Mouse (Mus musculus): ENCODE data around the gene Ndufa4l2.
A peak's percentile ranks its signal among the peaks of the same experiment; 100 is the strongest.

Ndufa4l2 gene

GRCm38 (mm10) chr10:127509837-127510701 lies 4.7 kb upstream of the Ndufa4l2 start:
- no peak for DNase-seq (ENCODE audit: low read depth, low spot score)

DNA sequence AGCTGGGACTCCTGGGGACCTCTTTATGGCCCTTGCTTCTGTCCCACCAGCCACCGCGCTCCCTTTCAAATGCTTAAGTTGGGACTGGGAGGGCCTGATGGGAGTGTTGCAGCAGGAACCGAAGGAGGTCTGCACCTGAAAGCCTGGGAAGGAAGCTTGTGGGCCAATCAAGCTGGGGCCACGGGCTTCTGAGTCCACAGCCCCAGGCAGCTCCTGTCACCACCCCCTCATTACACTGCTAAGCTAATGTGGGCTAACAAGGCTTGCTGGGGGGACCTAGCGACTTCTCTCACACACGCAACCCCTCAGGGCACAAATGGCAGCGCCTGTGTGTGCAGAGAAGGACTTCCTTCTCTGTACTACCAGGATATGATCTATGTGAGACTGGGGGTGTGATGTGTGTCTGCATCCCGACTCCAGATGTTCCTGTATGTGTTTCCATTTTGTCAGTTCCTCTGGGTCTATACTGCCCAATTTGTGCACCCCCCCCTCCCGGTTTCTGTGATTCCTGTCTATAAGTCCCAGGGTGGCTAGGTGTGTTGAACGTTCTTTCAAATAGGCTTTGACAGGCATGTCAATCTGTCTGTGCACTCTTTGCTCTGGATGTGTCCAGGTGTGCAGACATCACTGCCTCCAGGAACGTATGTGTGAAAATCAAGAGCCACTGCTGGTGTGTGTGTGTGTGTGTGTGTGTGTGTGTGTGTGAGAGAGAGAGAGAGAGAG lies 3.7 kb upstream of the Ndufa4l2 start:
- no peak for DNase-seq (ENCODE audit: low read depth, low spot score)

DNA sequence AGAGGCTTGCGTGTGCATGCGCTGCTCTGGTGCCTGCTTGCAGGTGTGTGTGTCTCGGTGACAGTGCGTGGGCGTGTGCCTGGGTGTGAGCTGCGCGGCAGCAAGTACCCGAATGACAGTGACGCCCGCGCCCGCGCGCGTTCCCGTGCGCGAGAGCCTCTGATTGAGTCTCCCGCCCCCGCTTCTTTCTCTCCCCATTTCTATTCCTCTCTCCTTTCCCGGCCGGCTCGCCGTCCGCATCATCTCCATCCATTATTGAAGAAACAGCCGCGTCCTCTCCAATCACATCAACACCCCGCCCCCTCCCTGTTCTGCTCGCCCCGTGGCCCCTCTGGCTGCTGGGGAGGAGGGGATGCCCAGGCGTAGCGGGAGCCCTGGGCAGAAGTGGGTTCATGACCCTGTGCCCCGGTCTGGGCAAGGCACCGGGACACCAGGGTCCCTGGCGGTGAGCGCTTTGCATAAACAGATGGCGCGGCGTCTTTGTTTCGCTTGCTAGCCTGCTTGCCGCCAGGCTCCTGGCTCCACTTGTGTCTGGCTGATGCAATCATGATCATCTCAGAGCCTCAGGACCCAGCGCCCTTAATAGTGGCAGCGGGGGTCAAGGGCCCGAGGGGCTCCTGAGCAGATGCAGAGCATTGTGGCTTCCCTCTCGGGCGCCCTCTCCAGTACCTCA lies 3.0 kb upstream of the Ndufa4l2 start:
- no peak for DNase-seq (ENCODE audit: low read depth, low spot score)

DNA sequence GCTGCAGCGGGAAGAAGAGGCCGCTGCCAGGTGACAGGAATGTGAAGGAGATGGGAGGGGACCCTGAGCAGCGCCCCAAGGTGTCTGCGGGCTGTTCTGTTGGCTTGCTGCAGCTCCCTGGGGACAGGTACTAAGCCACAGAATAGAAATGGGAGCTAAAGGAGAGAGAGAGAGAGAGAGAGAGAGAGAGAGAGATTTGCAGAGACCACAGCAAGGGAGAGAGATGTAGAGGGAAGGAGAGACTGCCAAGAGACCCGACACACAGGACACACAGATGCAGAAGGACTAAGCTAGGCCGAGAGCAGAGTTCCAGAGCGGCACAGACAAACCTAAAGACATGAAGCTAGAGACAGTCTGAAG lies 2.5 kb upstream of the Ndufa4l2 start:
- DNase-seq (ENCODE audit: low read depth, low spot score) = no peak

DNA sequence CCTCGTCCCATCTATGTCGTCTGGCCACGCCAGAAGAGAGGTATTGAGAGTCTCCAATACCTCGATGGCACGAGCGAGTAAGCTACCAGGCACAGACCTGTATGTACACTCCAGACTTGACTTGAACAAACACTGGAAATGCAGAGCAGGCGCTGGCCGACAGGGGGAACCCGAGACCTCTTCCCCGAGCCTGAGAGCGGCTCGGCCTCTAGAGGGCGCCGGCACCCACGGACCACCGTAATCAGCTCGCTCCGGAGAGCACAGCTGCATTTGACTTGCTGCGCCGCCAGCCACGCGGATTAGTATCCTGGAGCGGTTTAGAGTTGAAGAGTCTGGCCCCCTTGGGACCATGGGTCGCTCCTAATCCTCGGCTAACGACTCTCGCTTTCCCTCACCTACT lies 2.0 kb upstream of the Ndufa4l2 start:
- peak; percentile 95 for DNase-seq (ENCODE audit: low read depth, low spot score)

DNA sequence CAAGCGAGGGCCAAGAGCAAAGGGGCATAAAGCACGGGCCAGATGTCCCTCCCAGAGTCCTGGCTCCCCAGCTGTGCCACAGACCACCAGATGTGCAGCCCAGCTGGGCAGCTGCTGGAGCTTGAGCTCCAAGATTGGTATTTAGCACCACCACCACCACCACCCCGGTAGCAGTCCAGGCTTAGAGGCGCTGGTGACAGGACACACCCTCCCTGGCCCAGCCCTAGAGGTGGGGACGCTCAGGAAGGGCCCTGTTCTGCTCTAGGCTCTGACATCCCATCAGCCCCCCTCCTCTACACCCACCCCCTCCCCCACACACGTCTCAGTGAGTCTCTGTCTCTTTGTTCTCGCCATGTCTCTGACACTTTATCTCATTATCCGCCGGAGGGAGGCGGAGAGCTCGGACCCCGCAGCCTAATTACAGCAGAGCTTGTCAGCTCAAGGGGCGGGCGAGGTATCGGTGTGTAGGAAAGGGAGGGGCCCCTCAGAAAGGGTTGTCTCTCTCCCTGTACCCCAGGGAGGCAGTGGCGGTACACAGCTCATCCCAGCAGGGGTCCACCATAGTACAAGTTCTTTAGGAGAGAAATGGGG lies 1.2 kb upstream of the Ndufa4l2 start:
- no peak for DNase-seq (ENCODE audit: low read depth, low spot score)

- DNase-seq (ENCODE audit: low read depth, low spot score) = no peak
These were observed 562 bp upstream of the Ndufa4l2 start for GRCm38 (mm10) chr10:127514111-127514698.

GRCm38 (mm10) chr10:127515271-127515982 lies 660 bp downstream of the Ndufa4l2 start:
- DNase-seq (ENCODE audit: low read depth, low spot score) = no peak

GRCm38 (mm10) chr10:127515983-127516459 lies 1.3 kb downstream of the Ndufa4l2 start:
- DNase-seq (ENCODE audit: low read depth, low spot score) = no peak

DNA sequence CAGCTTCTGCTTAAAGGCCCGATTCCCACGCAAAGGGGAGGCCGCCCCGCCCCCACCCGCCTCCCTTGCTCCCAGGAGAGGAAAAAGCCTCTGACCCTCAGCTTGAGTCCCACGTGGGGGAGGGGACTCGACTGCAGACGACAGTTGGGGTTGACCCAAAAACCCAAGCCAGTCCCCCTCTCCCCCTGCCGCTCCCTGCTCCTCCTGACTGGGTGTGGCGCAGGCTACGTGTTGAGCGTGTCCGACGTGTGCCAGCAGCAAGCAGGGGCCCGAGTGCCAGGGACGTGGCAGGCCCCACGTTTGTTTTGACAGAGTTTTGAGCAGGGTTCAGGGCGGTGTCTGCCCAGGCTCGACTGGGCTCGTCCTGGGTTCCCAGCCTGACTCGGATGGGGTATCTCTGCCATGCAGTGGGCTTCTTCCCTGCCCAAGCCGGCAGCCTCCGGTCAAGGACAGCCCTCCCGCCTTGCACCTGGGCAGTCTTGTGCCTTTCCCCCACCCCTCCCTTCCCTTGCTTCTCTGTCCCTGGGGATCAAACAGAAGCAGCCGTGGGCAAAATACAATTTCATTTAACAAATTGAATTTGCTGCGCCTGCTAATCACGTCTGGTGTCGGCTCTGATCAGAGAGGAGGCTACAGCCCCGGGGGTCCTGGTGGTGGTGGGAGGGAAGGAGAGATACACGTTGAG lies 2.0 kb downstream of the Ndufa4l2 start:
- no peak for DNase-seq (ENCODE audit: low read depth, low spot score)

DNA sequence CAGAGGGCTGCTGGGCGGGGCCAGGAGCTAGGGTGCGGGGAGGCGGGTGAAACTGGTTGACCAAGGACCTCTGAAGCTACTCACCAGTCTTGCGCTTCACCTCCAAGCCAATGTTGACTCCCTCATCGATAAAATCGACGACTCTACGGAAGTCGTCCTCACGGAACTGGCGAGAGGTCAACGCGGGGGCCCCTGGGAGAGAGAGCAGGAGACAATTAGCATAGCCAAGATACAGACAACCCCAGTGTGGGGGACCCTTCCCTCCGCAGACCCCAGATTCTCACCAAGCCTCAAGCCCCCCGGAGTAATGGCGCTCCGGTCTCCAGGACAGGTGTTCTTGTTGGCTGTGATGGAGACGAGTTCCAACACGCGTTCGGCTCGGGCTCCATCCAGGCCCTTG lies 3.2 kb downstream of the Ndufa4l2 start:
- no peak for DNase-seq (ENCODE audit: low read depth, low spot score)

DNA sequence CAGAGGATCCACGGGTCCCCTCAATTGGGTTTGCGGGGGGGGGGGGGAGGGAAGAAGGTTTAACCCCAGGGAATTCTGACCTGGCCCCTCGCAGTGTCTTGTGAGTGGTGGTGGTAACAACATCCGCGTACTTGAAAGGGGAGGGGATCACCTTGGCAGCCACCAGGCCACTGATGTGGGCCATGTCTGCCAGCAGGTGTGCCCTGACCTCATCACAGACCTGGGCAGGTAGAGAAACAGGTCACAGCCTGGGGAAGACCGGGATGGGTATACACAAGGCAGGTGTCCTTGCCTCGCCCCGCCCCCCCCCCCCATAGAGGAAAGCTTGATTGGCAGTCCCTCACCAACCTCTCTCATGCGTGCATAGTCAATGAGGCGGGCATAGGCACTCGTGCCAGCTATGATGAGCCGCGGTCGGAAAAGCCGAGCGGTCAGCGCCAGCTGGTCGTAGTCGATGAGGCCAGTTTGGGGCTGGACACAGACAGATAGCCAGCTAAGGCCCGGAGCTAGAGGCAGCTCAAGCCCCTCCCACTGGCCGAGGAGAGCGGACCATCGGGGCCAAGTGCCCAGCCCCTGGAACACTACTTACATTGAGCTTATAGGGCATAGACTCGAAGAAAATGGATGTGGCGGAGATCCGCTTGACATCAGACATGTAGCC lies 4.4 kb downstream of the Ndufa4l2 start:
- no peak for DNase-seq (ENCODE audit: low read depth, low spot score)

DNA sequence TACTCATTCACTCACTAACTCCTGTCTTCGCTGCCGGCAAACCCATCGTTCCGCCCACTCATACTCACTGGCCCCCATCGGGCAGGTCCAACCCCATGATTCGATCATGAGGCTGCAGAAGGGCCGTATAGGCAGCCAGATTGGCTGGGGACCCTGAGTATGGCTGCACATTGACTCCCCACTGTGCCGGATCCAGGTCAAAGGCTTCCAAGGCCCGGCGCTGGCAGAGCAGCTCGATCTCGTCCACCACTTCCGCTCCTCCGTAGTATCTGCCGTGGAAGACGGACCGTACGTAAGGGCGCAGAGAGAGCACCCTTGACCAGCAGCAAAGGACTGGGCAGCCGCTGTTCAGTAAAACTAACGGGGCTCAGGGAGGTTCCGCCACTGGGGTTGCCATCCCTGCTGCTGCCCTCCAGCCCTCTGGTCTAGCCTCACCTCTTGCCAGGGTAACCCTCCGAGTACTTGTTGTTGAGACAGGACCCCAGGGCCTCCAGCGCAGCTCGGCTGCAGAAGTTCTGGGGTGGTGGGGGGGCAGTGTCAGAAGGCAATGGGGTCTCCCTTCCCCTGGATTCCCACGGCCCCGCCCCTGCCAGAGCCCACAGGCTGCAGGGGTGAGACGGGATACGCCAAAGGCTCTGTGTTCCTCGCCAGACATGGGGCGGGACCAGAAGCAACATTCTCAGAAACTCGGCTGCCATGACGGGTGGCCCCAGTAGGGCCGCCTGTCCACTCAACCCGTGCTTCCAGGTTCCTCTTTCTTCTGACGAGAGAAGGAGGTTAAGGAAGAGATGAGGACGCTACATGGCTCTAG lies 5.3 kb downstream of the Ndufa4l2 start:
- no peak for DNase-seq (ENCODE audit: low read depth, low spot score)

DNA sequence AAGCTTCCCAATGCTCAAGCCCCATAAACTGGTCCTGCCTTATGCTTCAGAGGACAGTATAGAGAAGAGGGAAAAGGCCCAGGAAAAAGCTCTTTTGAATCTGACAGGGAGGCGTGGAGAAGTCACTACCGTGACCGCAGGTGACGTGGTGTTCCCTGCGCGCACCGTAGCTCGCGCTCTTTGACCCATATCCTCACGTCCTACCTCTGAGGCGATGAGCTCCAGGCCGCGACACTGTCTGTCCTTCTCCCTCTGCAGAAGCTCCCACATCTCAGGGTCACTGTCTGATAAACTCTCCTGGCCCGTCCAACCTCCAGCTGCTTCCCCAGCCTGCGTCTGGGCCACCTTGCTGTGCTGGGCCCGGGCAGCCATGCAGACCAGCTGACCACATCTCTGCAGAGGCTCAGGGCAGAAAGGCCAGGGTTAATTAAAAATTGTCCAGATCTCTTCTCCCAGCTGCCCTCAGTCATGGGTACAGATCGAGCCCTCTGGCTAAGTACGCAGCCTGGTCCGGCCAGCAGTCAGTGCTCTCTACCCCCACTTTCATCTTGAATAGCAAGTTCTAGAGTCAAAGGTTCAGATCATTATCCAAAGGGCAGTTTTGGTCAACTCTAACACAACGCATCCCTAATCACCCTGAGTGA lies 6.1 kb downstream of the Ndufa4l2 start:
- no peak for DNase-seq (ENCODE audit: low read depth, low spot score)

GRCm38 (mm10) chr10:127521611-127522080 lies 6.9 kb downstream of the Ndufa4l2 start:
- DNase-seq (ENCODE audit: low read depth, low spot score) = no peak

DNA sequence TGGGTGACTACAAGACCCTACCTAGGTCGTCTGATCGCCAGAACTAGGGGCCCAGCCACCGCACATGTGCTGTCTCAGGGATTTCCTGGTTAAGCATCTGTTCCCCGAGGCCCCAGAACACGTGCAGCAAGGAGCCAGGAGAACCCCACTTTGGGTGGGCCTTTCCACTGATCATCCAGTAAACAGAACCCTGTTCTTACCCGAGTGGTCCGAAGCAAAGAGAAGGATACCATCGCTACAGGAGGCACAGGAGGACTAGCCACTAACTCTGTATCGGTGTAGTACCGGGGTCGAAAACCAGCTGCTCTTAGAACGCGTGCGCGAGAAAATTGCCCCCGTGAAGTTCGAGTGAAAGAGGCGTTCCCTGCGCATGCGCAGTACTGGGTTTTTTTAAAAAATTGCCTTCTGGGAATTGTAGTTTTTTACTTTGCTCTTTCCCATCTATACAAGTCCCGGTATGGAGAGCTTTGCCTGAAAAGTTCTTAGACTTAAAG lies 7.4 kb downstream of the Ndufa4l2 start, which contains the start of gene Shmt2:
Gene Shmt2 (minus strand): TSS at position 357 of the 494 bp plus-strand sequence.
- peak; percentile 97 for DNase-seq (ENCODE audit: low read depth, low spot score)

- DNase-seq (ENCODE audit: low read depth, low spot score) = no peak
These were observed 10.0 kb downstream of the Ndufa4l2 start for GRCm38 (mm10) chr10:127524646-127525255.

DNA sequence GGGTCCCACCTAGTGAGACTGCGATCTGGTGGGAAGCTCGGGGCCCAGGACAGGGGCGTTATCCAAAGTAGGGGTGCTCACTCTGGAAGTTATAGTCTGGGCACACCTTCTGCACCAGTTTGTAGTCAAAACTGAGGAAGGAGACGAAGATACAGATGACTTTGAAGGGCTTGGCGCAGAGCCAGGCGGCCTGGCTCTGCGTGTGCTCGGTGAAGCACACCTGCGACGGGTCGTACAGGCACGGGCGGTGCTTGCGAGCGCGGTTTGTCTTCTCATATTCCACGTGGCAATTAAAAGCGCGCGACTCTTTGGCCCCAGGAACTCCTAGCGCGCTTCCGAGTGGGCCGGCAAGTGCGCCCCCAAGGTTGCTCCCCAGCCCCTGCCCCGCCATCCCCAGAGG lies 11.3 kb downstream of the Ndufa4l2 start:
- no peak for DNase-seq (ENCODE audit: low read depth, low spot score)
